Mouse (Mus musculus) heart, embryonic 10.5 days (tissue): ENCODE measurements around the gene Clasp2. TPM values are rescaled to one million over a fixed set of nuclear protein-coding genes. Genes with fewer than 3 reads are reported as not detected.

Experiments used
- DNase-seq: peaks from one replicate; pipeline ENCODE4 v3.0.0-alpha.2; 2017; ENCODE audit warnings: low spot score
- H3K27ac ChIP-seq: fragments of 300-500 bp; sonication (generic); 2 replicates; pipeline ENCODE4 v1.5.1; 2016; ENCODE audit warnings: mild to moderate bottlenecking
- H3K27me3 ChIP-seq: fragments of 300-500 bp; sonication (generic); 2 replicates; pipeline ENCODE4 v1.6.1; 2016; ENCODE audit warnings: mild to moderate bottlenecking; ENCODE audit not compliant: poor library complexity, insufficient read depth, severe bottlenecking
- H3K36me3 ChIP-seq: fragments of 300-500 bp; sonication (generic); 2 replicates; pipeline ENCODE4 v1.6.1; 2016; ENCODE audit warnings: mild to moderate bottlenecking, moderate library complexity
- H3K4me1 ChIP-seq: fragments of 300-500 bp; sonication (generic); 2 replicates; pipeline ENCODE4 v1.6.1; 2016; ENCODE audit warnings: mild to moderate bottlenecking
- H3K4me3 ChIP-seq: fragments of 300-500 bp; sonication (generic); 2 replicates; pipeline ENCODE4 v1.5.1; 2016; ENCODE audit warnings: mild to moderate bottlenecking, moderate library complexity
- H3K9me3 ChIP-seq: fragments of 300-500 bp; sonication (generic); 2 replicates; pipeline ENCODE4 v1.6.1; 2016; ENCODE audit warnings: mild to moderate bottlenecking, moderate library complexity
- WGBS: fragments of 180-500 bp; shearing (Covaris S2); methylation state at CpG from one replicate; pipeline ENCODE4 v1.1.7; 2016; 5-methylcytosine and 5-hydroxymethylcytosine counted together
- polyA plus RNA-seq: library from polyadenylated mRNA; unstranded; fragments of >200 nt; fragmentation: Nextera tagmentation; extraction: Ambion mirVana; gene quantifications from 2 replicates; pipeline ENCODE4 v1.2.1, GENCODE M21; 2016

Gene Clasp2
- polyA plus RNA-seq, 1 experiment from 2014 or later, result 24.3 TPM

DNA sequence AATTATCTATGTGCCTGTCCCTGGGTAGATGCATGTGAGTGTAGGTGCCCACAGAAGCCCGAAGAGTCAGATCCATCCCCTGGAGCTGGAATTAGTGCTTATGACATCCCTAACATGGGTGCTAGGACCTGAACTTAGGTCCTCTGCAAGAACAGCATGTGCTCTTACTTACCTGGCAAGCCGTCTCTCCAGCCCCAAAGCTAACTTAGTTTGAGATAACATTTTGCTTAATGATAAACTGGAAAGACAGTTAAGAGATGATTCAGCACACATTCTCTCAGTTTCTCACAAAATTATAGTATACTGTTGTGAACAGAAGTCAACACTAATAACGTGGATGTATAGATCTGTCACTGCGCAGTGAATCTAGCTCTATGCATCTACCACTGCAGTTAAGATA is 225.6 kb downstream of the Clasp2 start:
- Histone ChIP-seq H3K36me3 (peaks cover 94% of the 10 kb centered on the region), H3K9me3 (no peaks in the 10 kb centered on the region), H3K27me3 (no peaks in the 10 kb centered on the region), H3K4me3 (no peak overlapping the region), H3K4me1 (no peaks in the 10 kb centered on the region), H3K27ac (peak overlapping the region; percentile 22; the same call in 1 of the 2 replicates)
- 91% methylated on average over 4 of the region's 4 CpGs for WGBS
- peak; percentile 36 for DNase-seq

DNA sequence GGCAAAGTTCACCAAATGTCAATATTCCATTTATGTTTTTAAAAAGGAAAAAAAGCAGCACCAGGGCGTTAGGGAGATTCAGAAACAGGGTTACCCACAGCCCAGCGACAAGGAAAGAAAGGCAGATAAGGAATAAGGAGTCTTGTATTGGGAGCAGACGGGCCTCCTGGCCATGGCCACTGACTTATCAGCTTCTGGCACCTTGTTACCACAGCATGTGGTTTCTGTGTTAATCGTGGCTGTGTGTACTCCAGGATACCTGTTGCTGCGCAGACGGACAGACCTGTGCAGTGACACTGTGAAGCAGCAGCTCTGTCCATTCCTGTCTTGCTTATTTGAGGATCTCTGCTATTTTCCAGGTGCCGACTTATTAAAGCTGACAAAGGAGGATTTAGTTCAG is 227.7 kb downstream of the Clasp2 start:
- H3K4me3 ChIP-seq, result no peak overlapping the region
- no peaks in the 10 kb centered on the region for H3K9me3 ChIP-seq
- WGBS, result 70% methylated on average over 7 of the region's 7 CpGs
- H3K27ac ChIP-seq, result peak overlapping the region; percentile 32; the same call in 1 of the 2 replicates
- H3K27me3 ChIP-seq, result no peaks in the 10 kb centered on the region
- peak; percentile 94 for DNase-seq
- peaks cover 88% of the 10 kb centered on the region for H3K36me3 ChIP-seq
- H3K4me1 ChIP-seq, result no peaks in the 10 kb centered on the region

Other genes starting within 250 kb of the Clasp2 start
- 67.7 and 78.6 TPM in 2 replicates for gene Pdcd6ip, start 33.2 kb upstream of the Clasp2 start, polyA plus RNA-seq
- gene Ubp1, start 189.5 kb downstream of the Clasp2 start, polyA plus RNA-seq, result 28.5 and 38.3 TPM in 2 replicates